Mouse (Mus musculus) neural tube, embryonic 14.5 days (tissue): ENCODE results near the gene Cyld. TPM values are rescaled to one million over a fixed set of nuclear protein-coding genes. Genes with fewer than 3 reads are reported as not detected.
A peak's percentile ranks its signal among the peaks of the same experiment; 100 is the strongest.
"Not testable (repeated sequence)": the region's sequence is repeated elsewhere in the genome, so short reads cannot be mapped to it uniquely, and the experiment has no call there.

Experiments used
- ATAC-seq: fragments of 200-750 bp; cut with Nextera tagmentation; 2 replicates; pipeline ENCODE4 v1.8.0; 2017; ENCODE audit warnings: low read depth, mild to moderate bottlenecking, moderate TSS enrichment, moderate library complexity
- H3K27ac ChIP-seq: fragments of 300-500 bp; sonication (generic); 2 replicates; pipeline ENCODE4 v1.5.1; 2014; ENCODE audit warnings: low read depth, mild to moderate bottlenecking, control low read depth, low read length, moderate library complexity, mixed read lengths
- H3K27me3 ChIP-seq: fragments of 300-500 bp; sonication (generic); 2 replicates; pipeline ENCODE4 v1.6.1; 2014; ENCODE audit warnings: low read length; ENCODE audit not compliant: control insufficient read depth, insufficient read depth
- H3K36me3 ChIP-seq: fragments of 300-500 bp; sonication (generic); 2 replicates; pipeline ENCODE4 v1.6.1; 2014; ENCODE audit warnings: low read length, mixed read lengths; ENCODE audit not compliant: control insufficient read depth, insufficient read depth
- H3K4me1 ChIP-seq: fragments of 300-500 bp; sonication (generic); 2 replicates; pipeline ENCODE4 v1.6.1; 2014; ENCODE audit warnings: low read length; ENCODE audit not compliant: control insufficient read depth, insufficient read depth
- H3K4me2 ChIP-seq: fragments of 300-500 bp; sonication (generic); 2 replicates; pipeline ENCODE4 v1.6.1; 2014; ENCODE audit warnings: mild to moderate bottlenecking, low read depth, low read length, control low read depth
- H3K4me3 ChIP-seq: fragments of 300-500 bp; sonication (generic); 2 replicates; pipeline ENCODE4 v1.5.1; 2014; ENCODE audit warnings: low read depth, low read length, control low read depth, mixed read lengths
- H3K9ac ChIP-seq: fragments of 300-500 bp; sonication (generic); replicated peaks from 2 replicates; pipeline ENCODE4 v1.6.1; 2014; ENCODE audit warnings: low read depth, mild to moderate bottlenecking, control low read depth, low read length, mixed read lengths
- H3K9me3 ChIP-seq: fragments of 300-500 bp; sonication (generic); 2 replicates; pipeline ENCODE4 v1.6.1; 2016; ENCODE audit warnings: low read length; ENCODE audit not compliant: control insufficient read depth
- WGBS: fragments of 180-500 bp; shearing (Covaris S2); extraction: QIAGEN DNeasy Blood & Tissue Kit; methylation state at CpG from one replicate; pipeline ENCODE4 v1.1.7; 2014; 5-methylcytosine and 5-hydroxymethylcytosine counted together
- polyA plus RNA-seq: library from polyadenylated mRNA; unstranded; fragments of >200 nt; fragmentation: Nextera tagmentation; extraction: Ambion mirVana; gene quantifications from 2 replicates; pipeline ENCODE4 v1.2.1, GENCODE M21; 2014

Cyld gene
- 23.5 and 24.3 TPM in 2 replicates for polyA plus RNA-seq

- Histone ChIP-seq H3K9me3 (no peaks in the 10 kb centered on the region), H3K4me1 (peaks cover 9% of the 10 kb centered on the region; the same call in 1 of the 2 replicates), H3K27me3 (no peaks in the 10 kb centered on the region; the same call in 1 of the 2 replicates), H3K4me2 (peak within 1 kb of the TSS; percentile 70), H3K9ac (peak within 1 kb of the TSS; percentile 92), H3K27ac (peak within 1 kb of the TSS; percentile 80), H3K4me3 (peak within 1 kb of the TSS; percentile 60), H3K36me3 (no peaks in the 10 kb centered on the region)
- WGBS: under 1% methylated on average over 49 of the region's 80 CpGs
- ATAC-seq: peak; percentile 100
Observed at GRCm38 (mm10) chr8:88696721-88697641, at the start of gene Cyld. Gene Cyld, plus strand, starts transcription at chr8:88697028.

GRCm38 (mm10) chr8:88648322-88648721 lies 48.5 kb upstream of the Cyld start:
- no peaks in the 10 kb centered on the region for H3K4me1 ChIP-seq
- no peaks in the 10 kb centered on the region for H3K36me3 ChIP-seq
- H3K27ac ChIP-seq: no peak overlapping the region
- ATAC-seq: no peak
- no peaks in the 10 kb centered on the region for H3K9me3 ChIP-seq
- no peak overlapping the region for H3K4me2 ChIP-seq
- H3K9ac ChIP-seq: no peak overlapping the region
- 0 out of 2 replicates have a peak, but pooled peaks cover 3% of the 10 kb centered on the region for H3K27me3 ChIP-seq
- no peak overlapping the region for H3K4me3 ChIP-seq

- no peaks in the 10 kb centered on the region for H3K9me3 ChIP-seq
- no peak for ATAC-seq
- H3K27me3 ChIP-seq: 0 out of 2 replicates have a peak, but pooled peaks cover 3% of the 10 kb centered on the region
- 81% methylated on average over 6 of the region's 6 CpGs for WGBS
- no peak overlapping the region for H3K4me2 ChIP-seq
- H3K36me3 ChIP-seq: no peaks in the 10 kb centered on the region
- H3K9ac ChIP-seq: no peak overlapping the region
- H3K4me3 ChIP-seq: no peak overlapping the region
- H3K27ac ChIP-seq: no peak overlapping the region
- no peaks in the 10 kb centered on the region for H3K4me1 ChIP-seq
Observed at GRCm38 (mm10) chr8:88650016-88650708, 46.7 kb upstream of the Cyld start.

- WGBS: 68% methylated on average over 4 of the region's 4 CpGs
- H3K4me1 ChIP-seq, H3K4me3 ChIP-seq, H3K4me2 ChIP-seq, H3K9me3 ChIP-seq, H3K36me3 ChIP-seq, ATAC-seq, H3K9ac ChIP-seq, H3K27me3 ChIP-seq, H3K27ac ChIP-seq: not testable (repeated sequence)
Observed at GRCm38 (mm10) chr8:88651122-88651521, 45.7 kb upstream of the Cyld start.

GRCm38 (mm10) chr8:88655334-88655733 lies 41.5 kb upstream of the Cyld start:
- ATAC-seq: no peak
- Histone ChIP-seq H3K9ac (no peak overlapping the region), H3K36me3 (no peaks in the 10 kb centered on the region), H3K27me3 (no peaks in the 10 kb centered on the region), H3K4me2 (no peak overlapping the region), H3K4me3 (no peak overlapping the region), H3K4me1 (no peaks in the 10 kb centered on the region), H3K27ac (no peak overlapping the region), H3K9me3 (no peaks in the 10 kb centered on the region)

GRCm38 (mm10) chr8:88659873-88660272 lies 37.0 kb upstream of the Cyld start:
- Histone ChIP-seq H3K36me3 (no peaks in the 10 kb centered on the region), H3K9me3 (no peaks in the 10 kb centered on the region), H3K9ac (no peak overlapping the region), H3K4me1 (no peaks in the 10 kb centered on the region), H3K27me3 (no peaks in the 10 kb centered on the region), H3K27ac (no peak overlapping the region), H3K4me3 (no peak overlapping the region), H3K4me2 (no peak overlapping the region)
- no peak for ATAC-seq
- WGBS: 79% methylated on average over 3 of the region's 3 CpGs

- Histone ChIP-seq H3K4me3 (no peak overlapping the region), H3K27ac (no peak overlapping the region), H3K27me3 (no peaks in the 10 kb centered on the region), H3K4me2 (no peak overlapping the region), H3K9ac (no peak overlapping the region), H3K4me1 (no peaks in the 10 kb centered on the region), H3K36me3 (no peaks in the 10 kb centered on the region), H3K9me3 (no peaks in the 10 kb centered on the region)
- no peak for ATAC-seq
- 86% methylated on average over 6 of the region's 6 CpGs for WGBS
Observed at GRCm38 (mm10) chr8:88662401-88662821, 34.4 kb upstream of the Cyld start.

- WGBS: 81% methylated on average over 16 of the region's 16 CpGs
- H3K4me2 ChIP-seq: no peak overlapping the region
- no peak overlapping the region for H3K4me3 ChIP-seq
- no peaks in the 10 kb centered on the region for H3K36me3 ChIP-seq
- H3K4me1 ChIP-seq: no peaks in the 10 kb centered on the region
- no peak overlapping the region for H3K9ac ChIP-seq
- no peak for ATAC-seq
- no peaks in the 10 kb centered on the region for H3K27me3 ChIP-seq
- H3K27ac ChIP-seq: no peak overlapping the region
- H3K9me3 ChIP-seq: no peaks in the 10 kb centered on the region
Observed at GRCm38 (mm10) chr8:88664121-88664520, 32.7 kb upstream of the Cyld start.

GRCm38 (mm10) chr8:88664947-88665346 lies 31.9 kb upstream of the Cyld start:
- H3K9ac ChIP-seq: no peak overlapping the region
- H3K27ac ChIP-seq: no peak overlapping the region
- no peaks in the 10 kb centered on the region for H3K4me1 ChIP-seq
- 81% methylated on average over 19 of the region's 19 CpGs for whole genome bisulfite sequencing
- H3K36me3 ChIP-seq: no peaks in the 10 kb centered on the region
- no peak overlapping the region for H3K4me2 ChIP-seq
- H3K4me3 ChIP-seq: no peak overlapping the region
- no peak; the same call in 1 of the 2 replicates for ATAC-seq
- H3K9me3 ChIP-seq: no peaks in the 10 kb centered on the region
- no peaks in the 10 kb centered on the region for H3K27me3 ChIP-seq
